Mouse (Mus musculus) hindbrain, embryonic 11.5 days (tissue): ENCODE measurements around the gene Brd4. TPM values are rescaled to one million over a fixed set of nuclear protein-coding genes. Genes with fewer than 3 reads are reported as not detected.

Experiments used
- ATAC-seq: fragments of 200-750 bp; cut with Nextera tagmentation; 2 replicates; pipeline ENCODE4 v1.8.0; 2017; ENCODE audit warnings: mild to moderate bottlenecking, moderate TSS enrichment, moderate library complexity; ENCODE audit not compliant: low FRiP score
- DNase-seq: peaks from one replicate; pipeline ENCODE4 v3.0.0-alpha.2; 2015; ENCODE audit warnings: low spot score
- H3K27ac ChIP-seq: fragments of 300-500 bp; sonication (generic); 2 replicates; pipeline ENCODE4 v1.5.1; 2014; ENCODE audit warnings: mild to moderate bottlenecking, low read depth, low read length
- H3K27me3 ChIP-seq: fragments of 300-500 bp; sonication (generic); 2 replicates; pipeline ENCODE4 v1.6.1; 2014; ENCODE audit warnings: mild to moderate bottlenecking, low read length, moderate library complexity, mixed read lengths; ENCODE audit not compliant: control insufficient read depth, insufficient read depth
- H3K36me3 ChIP-seq: fragments of 300-500 bp; sonication (generic); 2 replicates; pipeline ENCODE4 v1.6.1; 2014; ENCODE audit warnings: mild to moderate bottlenecking, low read length, moderate library complexity, mixed read lengths; ENCODE audit not compliant: control insufficient read depth, insufficient read depth
- H3K4me1 ChIP-seq: fragments of 300-500 bp; sonication (generic); replicated peaks from 2 replicates; pipeline ENCODE4 v1.6.1; 2014; ENCODE audit warnings: low read length, mixed read lengths; ENCODE audit not compliant: control insufficient read depth, insufficient read depth
- H3K4me2 ChIP-seq: fragments of 300-500 bp; sonication (generic); replicated peaks from 2 replicates; pipeline ENCODE4 v1.6.1; 2014; ENCODE audit warnings: mild to moderate bottlenecking, low read depth, low read length
- H3K4me3 ChIP-seq: fragments of 300-500 bp; sonication (generic); 2 replicates; pipeline ENCODE4 v1.5.1; 2014; ENCODE audit warnings: low read depth, low read length
- H3K9ac ChIP-seq: fragments of 300-500 bp; sonication (generic); 2 replicates; pipeline ENCODE4 v1.6.1; 2014; ENCODE audit warnings: low read depth, low read length
- H3K9me3 ChIP-seq: fragments of 300-500 bp; sonication (generic); 2 replicates; pipeline ENCODE4 v1.6.1; 2016; ENCODE audit warnings: low read length; ENCODE audit not compliant: control insufficient read depth
- WGBS: fragments of 180-500 bp; shearing (Covaris S2); extraction: QIAGEN DNeasy Blood & Tissue Kit; methylation state at CpG from one replicate; pipeline ENCODE4 v1.1.7; 2014; 5-methylcytosine and 5-hydroxymethylcytosine counted together
- polyA plus RNA-seq: library from polyadenylated mRNA; unstranded; fragments of >200 nt; fragmentation: Nextera tagmentation; extraction: Ambion mirVana; gene quantifications from 2 replicates; pipeline ENCODE4 v1.2.1, GENCODE M21; 2014

Brd4 gene
- polyA plus RNA-seq, 1 experiment from 2014 or later, result 98.5 TPM

- Histone ChIP-seq H3K36me3 (no peaks in the 10 kb centered on the region), H3K9me3 (no peaks in the 10 kb centered on the region), H3K4me3 (peak overlapping the region; percentile 97), H3K27me3 (no peaks in the 10 kb centered on the region), H3K9ac (peak overlapping the region; percentile 96), H3K4me1 (no peaks in the 10 kb centered on the region), H3K27ac (peak overlapping the region; percentile 95), H3K4me2 (peak overlapping the region; percentile 72)
- no peak for ATAC-seq
- 53% methylated on average over 6 of the region's 6 CpGs for WGBS
- DNase-seq, result no peak
Measured at GRCm38 (mm10) chr17:32285138-32285670, 682 bp upstream of the Brd4 start.

GRCm38 (mm10) chr17:32283771-32284221 is 726 bp downstream of the Brd4 start:
- H3K27ac ChIP-seq, result peak overlapping the region; percentile 95
- peak overlapping the region; percentile 72 for H3K4me2 ChIP-seq
- H3K4me1 ChIP-seq, result no peaks in the 10 kb centered on the region
- H3K27me3 ChIP-seq, result no peaks in the 10 kb centered on the region
- DNase-seq (peak; percentile 73), ATAC-seq (peak; percentile 64)
- peak overlapping the region; percentile 97 for H3K4me3 ChIP-seq
- H3K36me3 ChIP-seq, result no peaks in the 10 kb centered on the region
- H3K9ac ChIP-seq, result peak overlapping the region; percentile 96
- WGBS, result under 1% methylated on average over 40 of the region's 41 CpGs
- H3K9me3 ChIP-seq, result no peaks in the 10 kb centered on the region

- no peak for DNase-seq
- peak; percentile 31; the same call in 1 of the 2 replicates for ATAC-seq
Measured at GRCm38 (mm10) chr17:32283341-32283740, 1.2 kb downstream of the Brd4 start.

GRCm38 (mm10) chr17:32281611-32282310 is 2.8 kb downstream of the Brd4 start:
- DNase-seq, result no peak
- H3K4me3 ChIP-seq, result no peak overlapping the region

More at GRCm38 (mm10) chr17:32283341-32283740, 1.2 kb downstream of the Brd4 start:
- Histone ChIP-seq H3K9ac (peak overlapping the region; percentile 96), H3K9me3 (no peaks in the 10 kb centered on the region), H3K4me2 (peak overlapping the region; percentile 72), H3K36me3 (no peaks in the 10 kb centered on the region), H3K4me1 (no peaks in the 10 kb centered on the region), H3K4me3 (peak overlapping the region; percentile 97), H3K27me3 (no peaks in the 10 kb centered on the region), H3K27ac (peak overlapping the region; percentile 95)
- WGBS, result 10% methylated on average over 7 of the region's 7 CpGs

GRCm38 (mm10) chr17:32281126-32281525 is 3.4 kb downstream of the Brd4 start:
- Histone ChIP-seq H3K27me3 (no peaks in the 10 kb centered on the region), H3K36me3 (no peaks in the 10 kb centered on the region), H3K27ac (no peak overlapping the region), H3K4me2 (no peak overlapping the region), H3K9ac (no peak overlapping the region), H3K9me3 (no peaks in the 10 kb centered on the region), H3K4me3 (no peak overlapping the region), H3K4me1 (no peaks in the 10 kb centered on the region)
- no peak for DNase-seq
- ATAC-seq, result no peak
- 99% methylated on average over 2 of the region's 2 CpGs for WGBS

More at GRCm38 (mm10) chr17:32281611-32282310, 2.8 kb downstream of the Brd4 start:
- Histone ChIP-seq H3K36me3 (no peaks in the 10 kb centered on the region), H3K9ac (no peak overlapping the region), H3K4me2 (no peak overlapping the region), H3K9me3 (no peaks in the 10 kb centered on the region), H3K27me3 (no peaks in the 10 kb centered on the region), H3K4me1 (no peaks in the 10 kb centered on the region), H3K27ac (no peak overlapping the region)
- no peak for ATAC-seq
- WGBS, result 87% methylated on average over 4 of the region's 4 CpGs

GRCm38 (mm10) chr17:32280575-32280974 is 3.9 kb downstream of the Brd4 start:
- H3K9ac ChIP-seq, result no peak overlapping the region
- no peak overlapping the region for H3K4me2 ChIP-seq
- H3K27me3 ChIP-seq, result no peaks in the 10 kb centered on the region
- no peaks in the 10 kb centered on the region for H3K36me3 ChIP-seq
- no peaks in the 10 kb centered on the region for H3K4me1 ChIP-seq
- DNase-seq, result no peak
- H3K9me3 ChIP-seq, result no peaks in the 10 kb centered on the region
- H3K4me3 ChIP-seq, result no peak overlapping the region
- ATAC-seq, result no peak
- H3K27ac ChIP-seq, result no peak overlapping the region
- WGBS, result 91% methylated on average over 3 of the region's 3 CpGs

- Histone ChIP-seq H3K4me3 (no peak overlapping the region), H3K27me3 (no peaks in the 10 kb centered on the region), H3K36me3 (no peaks in the 10 kb centered on the region), H3K9me3 (no peaks in the 10 kb centered on the region), H3K9ac (no peak overlapping the region), H3K4me2 (no peak overlapping the region), H3K27ac (no peak overlapping the region), H3K4me1 (no peaks in the 10 kb centered on the region)
- 90% methylated on average over 1 of the region's 1 CpGs for WGBS
- ATAC-seq, result no peak
- no peak for DNase-seq
Measured at GRCm38 (mm10) chr17:32277201-32277600, 7.3 kb downstream of the Brd4 start.

- DNase-seq (no peak), ATAC-seq (no peak)
- WGBS, result 92% methylated on average over 3 of the region's 3 CpGs
- Histone ChIP-seq H3K4me1 (no peaks in the 10 kb centered on the region), H3K4me2 (no peak overlapping the region), H3K27me3 (no peaks in the 10 kb centered on the region), H3K4me3 (no peak overlapping the region), H3K36me3 (no peaks in the 10 kb centered on the region), H3K9me3 (no peaks in the 10 kb centered on the region), H3K9ac (no peak overlapping the region), H3K27ac (no peak overlapping the region)
Measured at GRCm38 (mm10) chr17:32275568-32275967, 9.0 kb downstream of the Brd4 start.

- ATAC-seq (no peak), DNase-seq (no peak)
Measured at GRCm38 (mm10) chr17:32269151-32269550, 15.4 kb downstream of the Brd4 start.

More at GRCm38 (mm10) chr17:32269151-32269550, 15.4 kb downstream of the Brd4 start:
- Histone ChIP-seq H3K4me1 (no peaks in the 10 kb centered on the region), H3K4me2 (no peak overlapping the region), H3K9me3 (no peaks in the 10 kb centered on the region), H3K27me3 (no peaks in the 10 kb centered on the region), H3K4me3 (no peak overlapping the region), H3K36me3 (no peaks in the 10 kb centered on the region), H3K9ac (no peak overlapping the region), H3K27ac (no peak overlapping the region)
- WGBS, result 94% methylated on average over 7 of the region's 7 CpGs
